Mouse (Mus musculus): ENCODE data around the gene Gm49361. TPM values are rescaled to one million over a fixed set of nuclear protein-coding genes. Genes with fewer than 3 reads are reported as not detected.
"Not testable (repeated sequence)": the region's sequence is repeated elsewhere in the genome, so short reads cannot be mapped to it uniquely, and the experiment has no call there.

Gm49361 gene
- polyA plus RNA-seq, 1 experiment from 2014 or later = not detected

DNA sequence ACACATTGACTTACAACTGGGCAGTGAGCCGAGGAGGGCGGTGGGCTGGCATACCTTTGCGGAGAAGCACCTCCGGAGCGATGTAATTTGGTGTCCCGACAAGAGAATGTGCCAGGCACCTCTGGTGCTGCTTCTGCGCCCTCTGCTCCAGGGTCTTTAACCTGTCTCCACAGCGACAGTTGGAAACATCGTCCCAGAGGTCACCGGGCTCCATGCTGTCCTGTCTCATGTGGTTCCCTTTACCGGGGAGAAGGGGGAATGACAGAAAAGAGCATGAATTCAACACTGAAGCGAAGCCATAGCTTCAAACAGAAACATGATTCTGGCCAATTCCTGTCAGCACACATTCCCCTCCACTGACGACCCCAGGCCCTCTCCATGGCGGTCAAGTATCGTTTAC, 49.8 kb downstream of the Gm49361 start:
- Histone ChIP-seq H3K4me1 (replicated peaks) (no peaks in the 10 kb centered on the region), H3K36me3 (peaks cover 83% of the 10 kb centered on the region), H3K9me3 (no peaks in the 10 kb centered on the region), H3K27me3 (ENCODE audit: insufficient read depth, poor library complexity, severe bottlenecking) (no peaks in the 10 kb centered on the region), H3K27ac (no peak overlapping the region), H3K4me3 (no peak overlapping the region)
- 96% methylated on average over 15 of the region's 15 CpGs for WGBS
- DNase-seq (ENCODE audit: low spot score) = no peak

DNA sequence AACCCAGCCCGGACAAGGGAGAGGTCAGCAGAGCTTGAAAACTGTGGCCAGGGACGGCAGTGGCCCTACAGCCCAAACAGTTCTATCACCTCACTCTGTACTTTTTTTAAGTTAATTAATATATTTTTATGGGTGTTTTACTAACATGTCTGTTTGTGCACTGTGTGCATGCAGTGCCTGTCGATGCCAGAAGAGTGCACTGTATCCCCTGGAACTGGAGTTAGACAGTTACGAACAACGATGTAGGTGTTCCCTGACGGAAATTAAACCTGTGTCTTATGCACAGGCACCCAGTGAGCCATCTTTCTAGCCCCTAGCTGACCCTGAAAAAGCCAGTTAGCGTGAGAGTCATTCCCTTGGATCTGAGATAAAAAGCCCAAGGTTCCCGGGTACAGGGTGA, 50.4 kb downstream of the Gm49361 start:
- H3K9me3 ChIP-seq = no peaks in the 10 kb centered on the region
- H3K36me3 ChIP-seq = peaks cover 87% of the 10 kb centered on the region
- no peaks in the 10 kb centered on the region for H3K27me3 ChIP-seq (ENCODE audit: insufficient read depth, poor library complexity, severe bottlenecking)
- H3K27ac ChIP-seq = no peak overlapping the region
- H3K4me1 ChIP-seq (replicated peaks) = no peaks in the 10 kb centered on the region
- no peak for DNase-seq (ENCODE audit: low spot score)
- H3K4me3 ChIP-seq = no peak overlapping the region
- 90% methylated on average over 8 of the region's 8 CpGs for WGBS

DNA sequence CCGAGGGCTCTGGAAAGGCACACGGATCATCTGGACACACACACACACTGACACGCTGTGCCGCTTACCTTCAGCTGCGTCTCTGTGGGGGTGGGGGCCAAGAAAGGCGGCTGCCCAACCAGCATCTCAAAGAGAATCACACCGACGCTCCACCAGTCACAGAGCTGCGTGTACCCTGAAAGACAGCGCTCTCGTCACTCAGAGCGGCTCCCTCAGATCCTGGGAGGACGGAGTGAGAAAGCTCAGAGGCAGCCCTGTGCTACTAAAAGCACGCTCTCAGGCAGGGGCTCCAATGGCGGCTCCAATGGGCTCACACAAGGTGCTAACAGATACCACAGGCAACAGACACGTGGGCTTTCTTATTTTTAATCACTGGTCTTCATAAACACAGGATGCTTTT, 51.7 kb downstream of the Gm49361 start:
- H3K4me3 ChIP-seq = no peak overlapping the region
- H3K4me1 ChIP-seq (replicated peaks) = no peaks in the 10 kb centered on the region
- no peak for DNase-seq (ENCODE audit: low spot score)
- peaks cover 85% of the 10 kb centered on the region for H3K36me3 ChIP-seq
- H3K27ac ChIP-seq = no peak overlapping the region
- WGBS = 83% methylated on average over 16 of the region's 16 CpGs
- no peaks in the 10 kb centered on the region for H3K27me3 ChIP-seq (ENCODE audit: insufficient read depth, poor library complexity, severe bottlenecking)
- no peaks in the 10 kb centered on the region for H3K9me3 ChIP-seq

DNA sequence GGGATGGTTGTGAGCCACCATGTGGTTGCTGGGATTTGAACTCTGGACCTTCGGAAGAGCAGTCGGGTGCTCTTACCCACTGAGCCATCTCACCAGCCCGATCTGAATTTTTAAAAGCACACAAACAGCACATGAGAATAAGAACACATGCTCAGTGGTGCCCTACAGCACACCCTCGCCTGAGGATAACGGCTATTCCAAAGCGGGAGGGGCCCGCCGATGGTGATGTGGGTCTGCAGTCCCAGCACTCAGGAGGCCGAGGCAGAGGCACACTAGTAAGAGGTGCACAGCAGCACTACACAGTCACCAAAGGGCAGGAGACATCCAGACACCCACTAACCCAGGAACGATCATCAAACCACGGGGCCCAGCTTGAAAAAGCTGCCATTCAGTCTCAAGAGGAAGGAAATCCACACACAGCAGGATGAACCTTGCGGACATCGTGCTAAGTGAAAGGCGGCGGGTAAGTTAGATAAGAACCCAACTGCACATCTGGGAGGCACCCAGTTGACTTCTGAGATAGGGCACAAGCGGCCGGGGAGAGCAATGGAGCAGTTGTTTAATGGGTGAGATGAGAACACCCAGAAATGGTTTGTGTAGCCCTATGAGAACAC, 53.3 kb downstream of the Gm49361 start:
- H3K36me3 ChIP-seq = peaks cover 86% of the 10 kb centered on the region
- no peak overlapping the region for H3K27ac ChIP-seq
- H3K9me3 ChIP-seq = no peaks in the 10 kb centered on the region
- H3K27me3 ChIP-seq (ENCODE audit: insufficient read depth, poor library complexity, severe bottlenecking) = no peaks in the 10 kb centered on the region
- no peak overlapping the region for H3K4me3 ChIP-seq
- 93% methylated on average over 17 of the region's 17 CpGs for WGBS
- no peak for DNase-seq (ENCODE audit: low spot score)
- no peaks in the 10 kb centered on the region for H3K4me1 ChIP-seq (replicated peaks)

DNA sequence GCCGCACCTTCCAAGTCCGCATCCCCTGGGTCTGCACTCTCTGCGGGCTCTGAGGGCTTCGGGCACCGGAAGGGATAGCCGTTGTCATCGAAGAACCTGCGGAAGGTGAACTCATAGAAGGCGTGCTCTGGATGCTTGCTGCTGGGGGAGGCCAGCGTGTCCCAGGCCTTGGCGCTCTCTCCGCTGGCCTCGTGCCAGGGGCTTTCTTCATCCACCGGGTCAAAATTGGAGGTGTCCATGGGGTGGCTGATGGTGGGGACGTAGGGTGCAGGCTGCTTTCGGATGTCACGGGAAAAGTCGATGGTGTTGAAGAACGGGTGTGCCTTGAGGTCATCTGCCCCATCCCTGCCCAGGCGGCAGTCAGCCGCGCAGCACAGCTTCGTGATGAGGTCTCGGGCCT, 54.6 kb downstream of the Gm49361 start:
- Histone ChIP-seq H3K27me3 (ENCODE audit: insufficient read depth, poor library complexity, severe bottlenecking) (no peaks in the 10 kb centered on the region), H3K36me3 (peaks cover 74% of the 10 kb centered on the region), H3K9me3 (no peaks in the 10 kb centered on the region), H3K4me1 (replicated peaks) (no peaks in the 10 kb centered on the region), H3K27ac (no peak overlapping the region), H3K4me3 (no peak overlapping the region)
- 97% methylated on average over 24 of the region's 24 CpGs for WGBS
- no peak for DNase-seq (ENCODE audit: low spot score)

DNA sequence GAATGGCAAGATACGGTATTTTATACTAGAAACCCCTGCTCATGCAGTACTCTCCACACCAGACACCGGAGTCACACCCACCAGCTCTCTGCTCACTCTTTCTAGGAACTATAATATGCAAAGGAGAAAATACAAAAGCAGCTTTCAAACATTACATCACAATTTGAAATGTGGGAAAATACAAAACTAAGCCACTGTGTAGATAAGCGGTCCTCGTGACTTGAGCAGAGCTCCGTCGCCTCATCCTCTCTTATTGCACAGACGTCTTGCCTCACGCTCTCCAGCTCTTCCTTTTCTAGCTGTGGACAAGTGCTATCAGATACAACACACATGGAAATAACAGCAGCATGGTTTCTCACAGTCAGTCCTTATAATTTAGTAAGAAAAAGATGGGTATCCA, 55.2 kb downstream of the Gm49361 start:
- 96% methylated on average over 8 of the region's 8 CpGs for WGBS
- Histone ChIP-seq H3K27ac (no peak overlapping the region), H3K4me3 (no peak overlapping the region), H3K36me3 (peaks cover 67% of the 10 kb centered on the region), H3K27me3 (ENCODE audit: insufficient read depth, poor library complexity, severe bottlenecking) (no peaks in the 10 kb centered on the region), H3K4me1 (replicated peaks) (no peaks in the 10 kb centered on the region), H3K9me3 (no peaks in the 10 kb centered on the region)
- no peak for DNase-seq (ENCODE audit: low spot score)

DNA sequence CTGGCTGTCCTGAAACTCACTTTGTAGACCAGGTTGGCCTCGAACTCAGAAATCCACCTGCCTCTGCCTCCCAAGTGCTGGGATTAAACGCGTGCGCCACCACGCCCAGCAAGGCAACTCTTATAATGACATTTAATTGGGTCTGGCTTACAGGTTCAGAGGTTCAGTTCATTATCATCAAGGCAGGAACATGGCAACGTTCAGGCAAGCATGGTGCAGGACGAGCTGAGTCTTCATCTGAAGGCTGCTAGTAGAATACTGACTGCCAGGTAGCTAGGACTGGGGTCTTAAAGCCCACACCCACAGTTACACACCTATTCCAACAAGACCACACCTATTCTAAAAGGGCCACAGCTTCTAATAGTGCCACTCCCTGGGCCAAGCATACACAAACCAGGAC, 57.8 kb downstream of the Gm49361 start:
- not testable (repeated sequence) for H3K9me3 ChIP-seq; H3K4me1 ChIP-seq (replicated peaks); H3K4me3 ChIP-seq; H3K27me3 ChIP-seq (ENCODE audit: insufficient read depth, poor library complexity, severe bottlenecking); DNase-seq (ENCODE audit: low spot score); H3K27ac ChIP-seq
- WGBS = 95% methylated on average over 7 of the region's 7 CpGs
- H3K36me3 ChIP-seq = peaks cover 44% of the 10 kb centered on the region

DNA sequence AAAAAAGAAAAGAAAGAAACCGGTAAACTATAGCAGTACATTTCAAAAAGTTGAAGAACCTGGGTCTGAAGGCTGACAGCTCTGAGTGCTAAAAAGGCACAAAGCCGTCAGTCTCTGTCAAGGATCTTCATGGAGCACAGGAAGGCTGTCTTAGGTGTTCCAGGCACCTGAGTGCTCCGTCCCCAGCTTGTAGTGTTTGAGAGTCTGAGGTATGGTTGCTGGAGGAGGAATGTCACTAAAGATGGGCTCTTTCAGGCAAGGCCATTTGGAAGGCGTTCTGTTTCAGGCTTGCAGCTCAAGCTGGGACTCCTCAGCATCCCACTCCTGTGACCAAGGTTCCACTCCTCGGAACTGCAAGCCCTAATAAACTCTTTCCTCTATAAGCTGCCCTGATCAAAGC, 58.5 kb downstream of the Gm49361 start:
- Histone ChIP-seq H3K36me3 (peaks cover 38% of the 10 kb centered on the region), H3K4me1 (replicated peaks) (no peaks in the 10 kb centered on the region), H3K27me3 (ENCODE audit: insufficient read depth, poor library complexity, severe bottlenecking) (no peaks in the 10 kb centered on the region), H3K4me3 (no peak overlapping the region), H3K9me3 (no peaks in the 10 kb centered on the region), H3K27ac (no peak overlapping the region)
- no peak for DNase-seq (ENCODE audit: low spot score)
- 81% methylated on average over 5 of the region's 5 CpGs for WGBS

DNA sequence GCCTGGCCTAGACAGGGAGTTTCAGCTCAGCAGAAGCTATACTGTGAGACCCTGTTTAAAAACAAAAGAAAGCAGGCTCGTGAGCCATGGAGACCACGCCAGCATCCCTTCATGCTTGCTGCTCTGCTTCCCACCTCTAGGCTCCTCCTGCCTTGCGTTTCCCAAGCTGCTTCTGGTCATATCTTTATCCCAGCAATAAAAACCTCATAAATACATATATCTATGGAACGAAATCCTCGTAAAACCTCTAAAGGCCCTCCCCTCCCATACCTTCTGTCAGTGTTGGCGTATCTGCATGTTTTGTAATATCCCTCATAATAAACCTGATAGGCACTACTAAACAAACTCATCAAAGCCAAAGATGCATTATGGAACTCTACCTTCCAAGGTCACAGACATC, 59.3 kb downstream of the Gm49361 start:
- WGBS = 86% methylated on average over 6 of the region's 6 CpGs
- no peaks in the 10 kb centered on the region for H3K9me3 ChIP-seq
- H3K27ac ChIP-seq = no peak overlapping the region
- no peak overlapping the region for H3K4me3 ChIP-seq
- no peaks in the 10 kb centered on the region for H3K27me3 ChIP-seq (ENCODE audit: insufficient read depth, poor library complexity, severe bottlenecking)
- no peaks in the 10 kb centered on the region for H3K4me1 ChIP-seq (replicated peaks)
- peaks cover 33% of the 10 kb centered on the region for H3K36me3 ChIP-seq
- DNase-seq (ENCODE audit: low spot score) = no peak

DNA sequence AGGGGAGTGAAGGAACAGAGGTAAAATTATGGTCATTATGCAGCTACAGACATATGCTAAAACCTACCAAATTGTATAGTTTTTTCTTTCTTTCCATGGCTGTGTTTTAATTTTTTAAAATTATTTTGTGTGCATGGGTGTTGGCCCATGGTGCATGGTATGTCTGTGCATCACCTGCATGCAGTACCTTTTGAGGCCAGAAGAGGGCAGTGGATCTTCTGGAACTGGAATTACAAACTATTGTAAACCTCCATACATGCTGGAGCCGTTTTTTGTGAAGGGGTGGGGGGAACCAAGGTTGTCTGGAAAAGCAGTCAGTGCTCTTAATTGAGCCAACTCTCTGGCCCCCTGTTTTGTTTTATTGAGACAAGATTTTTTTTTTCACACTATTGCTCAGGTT, 61.3 kb downstream of the Gm49361 start:
- Histone ChIP-seq H3K27ac (no peak overlapping the region), H3K27me3 (ENCODE audit: insufficient read depth, poor library complexity, severe bottlenecking) (no peaks in the 10 kb centered on the region), H3K4me1 (replicated peaks) (no peaks in the 10 kb centered on the region), H3K36me3 (peaks cover 14% of the 10 kb centered on the region), H3K4me3 (no peak overlapping the region), H3K9me3 (no peaks in the 10 kb centered on the region)
- peak; percentile 58 for DNase-seq (ENCODE audit: low spot score)
- 15% methylated on average over 1 of the region's 1 CpGs for WGBS

DNA sequence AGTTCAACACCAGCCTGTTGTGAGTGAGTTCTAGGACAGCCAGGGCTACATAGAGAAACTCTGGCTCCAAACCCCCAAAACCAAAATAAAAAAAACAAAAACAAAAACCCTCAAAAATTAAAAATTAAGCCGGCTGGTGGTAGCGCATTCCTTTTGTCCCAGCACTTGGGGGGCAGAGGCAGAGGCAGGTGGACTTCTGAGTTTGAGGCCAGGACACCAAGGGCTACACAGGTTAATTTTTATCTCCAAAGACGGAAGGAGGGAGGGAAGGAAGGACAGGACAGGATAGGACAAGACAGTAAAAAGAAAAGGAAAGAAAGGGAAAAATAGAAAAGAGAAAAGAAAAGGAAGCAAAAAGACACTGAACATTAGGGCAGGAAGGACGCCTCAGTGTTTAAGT, 63.2 kb downstream of the Gm49361 start:
- no peak for DNase-seq (ENCODE audit: low spot score)
- Histone ChIP-seq H3K27ac (no peak overlapping the region), H3K9me3 (no peaks in the 10 kb centered on the region), H3K4me3 (no peak overlapping the region), H3K4me1 (replicated peaks) (no peaks in the 10 kb centered on the region), H3K27me3 (ENCODE audit: insufficient read depth, poor library complexity, severe bottlenecking) (no peaks in the 10 kb centered on the region), H3K36me3 (no peaks in the 10 kb centered on the region)
- WGBS = 86% methylated on average over 4 of the region's 4 CpGs

DNA sequence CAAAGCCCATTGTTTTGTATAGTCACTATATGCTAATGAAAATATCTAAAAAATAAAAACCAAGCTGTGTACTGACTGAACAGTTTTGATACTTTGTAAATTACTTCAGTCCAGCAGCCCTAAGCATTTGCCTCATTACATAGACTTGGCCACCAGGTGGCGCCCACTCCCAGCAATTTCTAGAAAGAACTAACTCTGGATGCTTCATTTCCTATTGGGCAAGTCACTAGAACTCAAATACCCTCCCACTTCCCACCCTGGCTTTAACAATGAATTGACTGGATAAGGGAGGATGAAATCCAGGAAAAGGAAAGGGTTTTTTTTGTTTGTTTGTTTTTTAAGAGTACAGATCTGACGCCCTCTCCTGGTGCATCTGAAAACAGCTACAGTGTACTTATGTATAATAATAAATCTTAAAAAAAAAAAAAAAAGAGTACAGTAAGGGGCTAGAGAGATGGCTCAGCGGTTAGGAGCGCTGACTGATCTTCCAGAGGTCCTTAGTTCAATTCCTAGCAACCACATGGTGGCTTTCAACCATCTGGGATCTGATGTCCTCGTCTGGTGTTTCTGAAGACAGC, 65.9 kb downstream of the Gm49361 start:
- H3K4me3 ChIP-seq = no peak overlapping the region
- H3K4me1 ChIP-seq (replicated peaks) = no peaks in the 10 kb centered on the region
- no peak overlapping the region for H3K27ac ChIP-seq
- DNase-seq (ENCODE audit: low spot score) = peak; percentile 85
- no peaks in the 10 kb centered on the region for H3K9me3 ChIP-seq
- no peaks in the 10 kb centered on the region for H3K27me3 ChIP-seq (ENCODE audit: insufficient read depth, poor library complexity, severe bottlenecking)
- 44% methylated on average over 5 of the region's 5 CpGs for WGBS
- H3K36me3 ChIP-seq = no peaks in the 10 kb centered on the region

DNA sequence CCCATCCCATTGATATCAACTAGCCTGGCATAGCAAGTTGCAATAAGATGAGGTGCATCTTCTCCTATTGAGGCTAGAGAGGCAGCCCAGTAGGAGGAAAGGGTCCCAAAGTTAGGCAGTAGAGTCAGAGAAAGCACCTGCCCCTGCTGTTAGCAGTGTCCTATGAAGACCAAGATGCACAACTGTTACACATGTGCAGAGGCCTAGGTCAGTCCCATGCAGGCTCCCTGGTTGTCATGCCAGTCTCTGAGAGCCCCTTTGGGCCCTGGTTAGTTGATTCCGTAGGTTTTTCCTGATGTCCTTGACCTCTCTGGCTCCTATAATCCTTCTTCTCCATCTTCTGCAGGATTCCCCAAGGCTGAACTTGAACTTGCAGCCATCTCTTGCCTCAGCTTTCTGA, 66.4 kb downstream of the Gm49361 start:
- Histone ChIP-seq H3K4me1 (replicated peaks) (no peaks in the 10 kb centered on the region), H3K27ac (no peak overlapping the region), H3K9me3 (no peaks in the 10 kb centered on the region), H3K4me3 (no peak overlapping the region), H3K36me3 (no peaks in the 10 kb centered on the region), H3K27me3 (ENCODE audit: insufficient read depth, poor library complexity, severe bottlenecking) (no peaks in the 10 kb centered on the region)
- no peak for DNase-seq (ENCODE audit: low spot score)
- whole genome bisulfite sequencing = 31% methylated on average over 1 of the region's 1 CpGs

DNA sequence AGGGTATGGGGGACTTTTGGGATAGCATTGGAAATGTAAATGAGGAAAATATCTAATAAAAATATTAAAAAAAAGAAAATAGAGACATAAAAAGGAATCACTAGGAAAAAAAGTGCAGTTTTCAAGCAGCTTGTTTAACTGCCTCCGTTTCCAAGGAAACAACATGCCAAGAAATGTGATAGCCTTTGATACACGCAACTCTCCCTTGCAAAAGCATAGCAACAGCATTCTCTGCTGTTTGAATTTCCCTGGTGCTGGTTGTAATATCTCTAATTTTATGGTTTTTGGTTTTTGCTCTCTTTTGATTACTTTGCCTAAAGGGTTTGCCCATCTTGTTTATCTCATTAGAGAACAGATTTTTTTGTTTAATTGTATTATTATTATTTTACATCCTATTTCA, 70.4 kb downstream of the Gm49361 start:
- H3K27ac ChIP-seq = no peak overlapping the region
- H3K4me3 ChIP-seq = no peak overlapping the region
- 59% methylated on average over 2 of the region's 2 CpGs for WGBS
- no peaks in the 10 kb centered on the region for H3K27me3 ChIP-seq (ENCODE audit: insufficient read depth, poor library complexity, severe bottlenecking)
- H3K4me1 ChIP-seq (replicated peaks) = no peaks in the 10 kb centered on the region
- H3K36me3 ChIP-seq = no peaks in the 10 kb centered on the region
- DNase-seq (ENCODE audit: low spot score) = no peak
- no peaks in the 10 kb centered on the region for H3K9me3 ChIP-seq

Data from hindbrain, embryonic 10.5 days (tissue).